In genomic region chr3:52468326-52468725, GRCm38 (mm10) we compare ENCODE assay signal across 17 mouse cellular contexts.
DNase-seq lines count a peak whose midpoint lies in the region; ATAC-seq and TF ChIP-seq lines count a peak whose summit lies in the region.
"Had no signal": no experiment of that assay in that cellular context is flagged by ENCODE, and none has a peak within 500 bp of the region (broad histone marks: within the 10 kb centered on the region; RNA-seq: fewer than 3 reads in every experiment).

No protein-coding gene starts in this region.

- H3K9ac ChIP-seq in heart, adult 2 months (ENCODE audit: low read depth, low read length), result no peak overlapping the region
- H3K9ac ChIP-seq in hindbrain, embryonic 14.5 days, result no peak overlapping the region
- H3K9ac ChIP-seq: forebrain, embryonic 15.5 days; heart, embryonic 12.5 days; hindbrain, embryonic 15.5 days had no signal

- no peak overlapping the region for H3K4me2 ChIP-seq in hindbrain, embryonic 14.5 days (replicated peaks)
- H3K4me2 ChIP-seq: forebrain, embryonic 15.5 days; heart, embryonic 12.5 days; hindbrain, embryonic 15.5 days had no signal

- TF ChIP-seq EP300 in heart, adult 2 months (IDR thresholded peaks at IDR 0.05; ENCODE audit: insufficient read depth, low read depth, low read length), result no peak

- H3K27me3 ChIP-seq in heart, adult 2 months (ENCODE audit: control insufficient read depth, insufficient read depth, low read length), result no peaks in the 10 kb centered on the region
- no peaks in the 10 kb centered on the region for H3K27me3 ChIP-seq in spleen, adult 2 months (ENCODE audit: control insufficient read depth, insufficient read depth, low read length)
- H3K27me3 ChIP-seq in limb, embryonic 10.5 days (ENCODE audit: low read depth, poor library complexity, severe bottlenecking), result no peaks in the 10 kb centered on the region
- no peaks in the 10 kb centered on the region for H3K27me3 ChIP-seq in hindbrain, embryonic 14.5 days (ENCODE audit: control insufficient read depth, insufficient read depth, low read length)
- H3K27me3 ChIP-seq: forebrain, embryonic 15.5 days; heart, embryonic 12.5 days; hindbrain, embryonic 15.5 days had no signal

- H3K4me3 ChIP-seq in heart, adult 2 months, result no peak overlapping the region
- H3K4me3 ChIP-seq in spleen, adult 2 months (ENCODE audit: extremely low read depth, insufficient read depth, insufficient read length), result no peak overlapping the region
- H3K4me3 ChIP-seq in limb, embryonic 10.5 days, result no peak overlapping the region
- no peak overlapping the region for H3K4me3 ChIP-seq in hindbrain, embryonic 14.5 days (replicated peaks; ENCODE audit: low read length)
- H3K4me3 ChIP-seq: embryonic facial prominence, embryonic 10.5 days; forebrain, embryonic 15.5 days; heart, embryonic 12.5 days; hindbrain, embryonic 10.5 days; hindbrain, embryonic 15.5 days had no signal

- ATAC-seq in hindbrain, embryonic 14.5 days (ENCODE audit: low FRiP score), result no peak
- ATAC-seq: forebrain, embryonic 15.5 days had no signal

- 93% methylated on average over 8 of the region's 8 CpGs for WGBS in heart, adult 2 months
- 43% methylated on average over 8 of the region's 8 CpGs for WGBS in spleen, adult 2 months
- whole genome bisulfite sequencing in limb, embryonic 10.5 days, result 93% methylated on average over 8 of the region's 8 CpGs
- WGBS in hindbrain, embryonic 14.5 days, result 92% methylated on average over 8 of the region's 8 CpGs

- peak; percentile 46 for DNase-seq in heart, adult 11 months
- no peak for DNase-seq in heart, adult 2 months
- DNase-seq in spleen, adult 2 months (ENCODE audit: low read depth in 1 of 2, low spot score in 2 of 2), result peak; percentile 32 to 55
- no peak for DNase-seq in spleen, postnatal 14 days (ENCODE audit: low spot score in 2 of 2)
- peak; percentile 11 for DNase-seq in limb, embryonic 10.5 days (ENCODE audit: low spot score)
- no peak for DNase-seq in thymus, postnatal 10 days (ENCODE audit: low spot score in 2 of 2)
- DNase-seq in hindbrain, embryonic 14.5 days (ENCODE audit: low spot score), result no peak
- DNase-seq: adrenal gland, adult 2 months; adrenal gland, postnatal 25 days; cerebellum, adult 18-20 months; cerebellum, adult 9-11 months; gastrocnemius, postnatal 36 days had no signal

- H3K27ac ChIP-seq in heart, adult 2 months, result no peak overlapping the region
- H3K27ac ChIP-seq in spleen, adult 2 months (ENCODE audit: insufficient read depth, low read length), result no peak overlapping the region
- no peak overlapping the region for H3K27ac ChIP-seq in limb, embryonic 10.5 days
- H3K27ac ChIP-seq in hindbrain, embryonic 14.5 days, result no peak overlapping the region
- H3K27ac ChIP-seq: embryonic facial prominence, embryonic 10.5 days; forebrain, embryonic 15.5 days; hindbrain, embryonic 10.5 days; hindbrain, embryonic 15.5 days had no signal

- TF ChIP-seq CTCF in heart, adult 2 months (IDR thresholded peaks at IDR 0.05), result no peak
- TF ChIP-seq CTCF in spleen, adult 2 months (IDR thresholded peaks at IDR 0.05; ENCODE audit: extremely low read depth, insufficient read depth, insufficient read length, insufficient replicate concordance), result no peak

- intact Hi-C loops in heart, adult 2 months (cut with DNase I), result no loop called here

- H3K4me1 ChIP-seq in heart, adult 2 months (ENCODE audit: control insufficient read depth, insufficient read depth, low read length), result no peaks in the 10 kb centered on the region
- H3K4me1 ChIP-seq in spleen, adult 2 months (ENCODE audit: control insufficient read depth, insufficient read depth, insufficient read length), result peaks cover 6% of the 10 kb centered on the region; the same call in 1 of the 2 replicates
- peaks cover 20% of the 10 kb centered on the region for H3K4me1 ChIP-seq in limb, embryonic 10.5 days
- peaks cover 11% of the 10 kb centered on the region; the same call in 1 of the 2 replicates for H3K4me1 ChIP-seq in hindbrain, embryonic 14.5 days (replicated peaks; ENCODE audit: control insufficient read depth, insufficient read depth, low read length)
- H3K4me1 ChIP-seq: forebrain, embryonic 15.5 days; heart, embryonic 12.5 days had no signal

- H3K9me3 ChIP-seq in limb, embryonic 10.5 days (replicated peaks), result no peaks in the 10 kb centered on the region; the same call in 1 of the 2 replicates
- peaks cover 14% of the 10 kb centered on the region for H3K9me3 ChIP-seq in hindbrain, embryonic 14.5 days (ENCODE audit: control insufficient read depth, low read length)
- H3K9me3 ChIP-seq: hindbrain, embryonic 15.5 days had no signal

- TF ChIP-seq POLR2A in heart, adult 2 months (IDR thresholded peaks at IDR 0.05; ENCODE audit: insufficient read depth, low read depth, low read length), result no peak
- TF ChIP-seq POLR2A in spleen, adult 2 months (IDR thresholded peaks at IDR 0.05; ENCODE audit: low read depth, low read length), result no peak

- no peaks in the 10 kb centered on the region for H3K36me3 ChIP-seq in heart, adult 2 months (ENCODE audit: control insufficient read depth, insufficient read depth, low read length)
- H3K36me3 ChIP-seq in spleen, adult 2 months (ENCODE audit: control insufficient read depth, insufficient read depth, low read length), result no peaks in the 10 kb centered on the region
- no peaks in the 10 kb centered on the region for H3K36me3 ChIP-seq in limb, embryonic 10.5 days
- H3K36me3 ChIP-seq in hindbrain, embryonic 14.5 days (replicated peaks; ENCODE audit: control insufficient read depth, insufficient read depth), result no peaks in the 10 kb centered on the region
- H3K36me3 ChIP-seq: embryonic facial prominence, embryonic 10.5 days; forebrain, embryonic 15.5 days; heart, embryonic 12.5 days; hindbrain, embryonic 15.5 days had no signal

- no peaks in the 10 kb centered on the region for H3K79me2 ChIP-seq in heart, adult 2 months (replicated peaks; ENCODE audit: control insufficient read depth, insufficient read depth, low read length)

Comparison
In these comparisons a context has a peak if more than half of its experiments do, and no peak if none do; other contexts are left out.
1. DNase-seq: peak in heart, adult 11 months (single experiment), spleen, adult 2 months (2 of 2) and limb, embryonic 10.5 days (single experiment); none in heart, adult 2 months (0 of 2), spleen, postnatal 14 days (0 of 2), thymus, postnatal 10 days (0 of 2) and hindbrain, embryonic 14.5 days (single experiment).